Mouse (Mus musculus) Patski (cell line): Measurements from ENCODE around the gene Zfp14. TPM values are rescaled to one million over a fixed set of nuclear protein-coding genes. Genes with fewer than 3 reads are reported as not detected.

Experiments used
- ATAC-seq: fragments of 100-300 bp; one replicate; pipeline ENCODE4 v1.8.0; 2021
- CTCF ChIA-PET: fragments of 350-600 bp; sonication (Branson Sonifier 250); formaldehyde crosslinking; loops from one replicate; lab custom pipeline; 2022; ENCODE audit warnings: inconsistent platforms; lab: Charles Lee
- POLR2A ChIA-PET: fragments of 350-600 bp; sonication (Branson Sonifier 250); formaldehyde crosslinking; loops from one replicate; lab custom pipeline; 2022; ENCODE audit warnings: antibody characterized with exemption, inconsistent platforms; lab: Charles Lee
- DNase-seq: peaks from one replicate; pipeline ENCODE4 v3.0.0-alpha.2; 2011; ENCODE audit warnings: low read depth, low spot score
- H3K27me3 ChIP-seq: fragments of 371-371 bp; one replicate; pipeline ENCODE4 v1.5.1; 2021
- CTCF ChIP-seq: fragments of 100-300 bp; IDR thresholded peaks from one replicate; pipeline ENCODE4 v1.5.1; 2021
- in situ Hi-C: fragments of 300-500 bp; cut with MboI; formaldehyde crosslinking; loops from 3 replicates; pipeline ENCODE4 v1.11.1; 2018; ENCODE audit warnings: low pct_unique_long_range_greater_than_20kb, mixed read lengths
- polyA plus RNA-seq: library from polyadenylated mRNA; unstranded; gene quantifications from one replicate; pipeline ENCODE4 v1.2.3, GENCODE M21; 2021

Gene Zfp14
- polyA plus RNA-seq, 1 experiment from 2014 or later: 3.4 TPM

- DNase-seq (no peak), ATAC-seq (no peak)
- ChIA-PET CTCF (interaction anchor here (0.9 to 1.6 kb wide), 3 partner anchors 17 to 63 kb away, joined by 3 read pairs; partner anchors contain the start of gene Zfp260), POLR2A (no interaction called here)
- no peaks in the 10 kb centered on the region for H3K27me3 ChIP-seq
- TF ChIP-seq CTCF: no peak
- in situ Hi-C loops: no loop called here
Observed at GRCm38 (mm10) chr7:30031379-30031778, 19.8 kb downstream of the Zfp14 start.

GRCm38 (mm10) chr7:30030677-30031076 is 20.5 kb downstream of the Zfp14 start:
- TF ChIP-seq CTCF: no peak
- no peak for ATAC-seq
- no peak for DNase-seq
- CTCF ChIA-PET: interaction anchor here (0.9 to 1.3 kb wide), 3 partner anchors 18 to 64 kb away, joined by 3 read pairs; partner anchors contain the start of gene Zfp260
- in situ Hi-C loops: no loop called here
- no peaks in the 10 kb centered on the region for H3K27me3 ChIP-seq
- POLR2A ChIA-PET: interaction anchor here (0.7 kb wide), 1 partner anchor 36 kb away, joined by 3 read pairs; no protein-coding TSS in a partner anchor

- no peak for ATAC-seq
- POLR2A ChIA-PET: no interaction called here
- no peak for TF ChIP-seq CTCF
Observed at GRCm38 (mm10) chr7:30028572-30028971, 22.6 kb downstream of the Zfp14 start.

GRCm38 (mm10) chr7:30027331-30027730 is 23.8 kb downstream of the Zfp14 start:
- POLR2A ChIA-PET: interaction anchor here (0.6 kb wide), 1 partner anchor 44 kb away, joined by 3 read pairs; no protein-coding TSS in a partner anchor
- ATAC-seq (no peak), DNase-seq (no peak)
- TF ChIP-seq CTCF: no peak
- no peaks in the 10 kb centered on the region for H3K27me3 ChIP-seq
- in situ Hi-C loops: no loop called here
- CTCF ChIA-PET: no interaction called here

More at GRCm38 (mm10) chr7:30028572-30028971, 22.6 kb downstream of the Zfp14 start:
- H3K27me3 ChIP-seq: no peaks in the 10 kb centered on the region
- in situ Hi-C loops: no loop called here
- CTCF ChIA-PET: no interaction called here
- no peak for DNase-seq

GRCm38 (mm10) chr7:30025358-30025757 is 25.8 kb downstream of the Zfp14 start:
- CTCF ChIA-PET: interaction anchor here (1.3 kb wide), 2 partner anchors 12 to 23 kb away, joined by 4 read pairs; no protein-coding TSS in a partner anchor
- POLR2A ChIA-PET: no interaction called here
- DNase-seq: no peak
- TF ChIP-seq CTCF: no peak
- H3K27me3 ChIP-seq: no peaks in the 10 kb centered on the region
- ATAC-seq: no peak
- in situ Hi-C loops: no loop called here

GRCm38 (mm10) chr7:30023800-30024199 is 27.4 kb downstream of the Zfp14 start:
- no peak for TF ChIP-seq CTCF
- DNase-seq (no peak), ATAC-seq (no peak)
- POLR2A ChIA-PET: no interaction called here
- no peaks in the 10 kb centered on the region for H3K27me3 ChIP-seq
- in situ Hi-C loops: no loop called here
- CTCF ChIA-PET: interaction anchor here (1.3 to 1.4 kb wide), 4 partner anchors 11 to 41 kb away, joined by 3 to 4 read pairs (median 4); no protein-coding TSS in a partner anchor

- H3K27me3 ChIP-seq: no peaks in the 10 kb centered on the region
- ChIA-PET CTCF (interaction anchor here (0.6 to 1.4 kb wide), 3 partner anchors 11 to 41 kb away, joined by 3 to 4 read pairs (median 3); no protein-coding TSS in a partner anchor), POLR2A (no interaction called here)
- in situ Hi-C loops: no loop called here
- ATAC-seq (no peak), DNase-seq (no peak)
- TF ChIP-seq CTCF: no peak
Observed at GRCm38 (mm10) chr7:30023324-30023723, 27.9 kb downstream of the Zfp14 start.

- ATAC-seq: no peak
- in situ Hi-C loops: no loop called here
- no peak for TF ChIP-seq CTCF
- ChIA-PET POLR2A (no interaction called here), CTCF (no interaction called here)
- no peaks in the 10 kb centered on the region for H3K27me3 ChIP-seq
- no peak for DNase-seq
Observed at GRCm38 (mm10) chr7:30019543-30019942, 31.6 kb downstream of the Zfp14 start.

GRCm38 (mm10) chr7:30017226-30017625 is 34.0 kb downstream of the Zfp14 start:
- DNase-seq (no peak), ATAC-seq (no peak)
- no peak for TF ChIP-seq CTCF
- POLR2A ChIA-PET: no interaction called here
- in situ Hi-C loops: no loop called here
- CTCF ChIA-PET: no interaction called here
- H3K27me3 ChIP-seq: no peaks in the 10 kb centered on the region

- no peaks in the 10 kb centered on the region for H3K27me3 ChIP-seq
- in situ Hi-C loops: no loop called here
- DNase-seq (no peak), ATAC-seq (peak; percentile 69)
- ChIA-PET CTCF (interaction anchor here (0.9 to 2.0 kb wide), 8 partner anchors 8 to 204 kb away, joined by 3 to 7 read pairs (median 4); partner anchors contain the start of genes Gm26920 and Zfp566), POLR2A (no interaction called here)
- peak; percentile 64 for TF ChIP-seq CTCF
Observed at GRCm38 (mm10) chr7:30012956-30013363, 38.2 kb downstream of the Zfp14 start.

GRCm38 (mm10) chr7:30010551-30011195 is 40.5 kb downstream of the Zfp14 start:
- no peak for DNase-seq
- POLR2A ChIA-PET: no interaction called here
- CTCF ChIA-PET: interaction anchor here (1.4 to 1.5 kb wide), 2 partner anchors 11 to 36 kb away, joined by 4 to 6 read pairs; no protein-coding TSS in a partner anchor
- in situ Hi-C loops: no loop called here
- H3K27me3 ChIP-seq: no peaks in the 10 kb centered on the region
- TF ChIP-seq CTCF: no peak
- no peak for ATAC-seq
